Mouse (Mus musculus) lung, adult 18-20 months (tissue): ENCODE measurements around the gene Sox5.

ENCODE experiments used
- DNase-seq, 2 experiments: peaks; one replicate each; pipeline ENCODE4 v3.0.0; 2022; ENCODE audit warnings: mixed read lengths in 2 of 2

Gene Sox5

DNA sequence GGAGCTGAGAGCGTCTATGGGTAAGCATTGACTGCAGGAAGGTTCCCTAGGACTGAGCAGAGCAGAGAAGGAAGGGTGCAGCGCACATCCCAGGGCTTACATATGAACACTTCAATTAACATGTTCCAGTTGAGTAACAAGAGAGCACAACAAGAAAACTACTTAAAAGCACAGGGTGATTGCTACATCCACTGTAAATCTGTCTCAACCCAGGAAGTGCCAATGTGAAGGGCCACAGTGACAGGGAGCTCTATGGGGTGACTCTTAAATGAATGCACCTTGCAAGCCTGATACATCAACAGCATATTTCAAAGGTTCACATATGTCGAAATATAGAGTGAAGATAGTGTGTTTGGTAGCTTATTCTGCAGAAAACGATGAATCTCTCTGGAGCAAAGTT is 880.9 kb downstream of the Sox5 start:
- DNase-seq = no peak

DNA sequence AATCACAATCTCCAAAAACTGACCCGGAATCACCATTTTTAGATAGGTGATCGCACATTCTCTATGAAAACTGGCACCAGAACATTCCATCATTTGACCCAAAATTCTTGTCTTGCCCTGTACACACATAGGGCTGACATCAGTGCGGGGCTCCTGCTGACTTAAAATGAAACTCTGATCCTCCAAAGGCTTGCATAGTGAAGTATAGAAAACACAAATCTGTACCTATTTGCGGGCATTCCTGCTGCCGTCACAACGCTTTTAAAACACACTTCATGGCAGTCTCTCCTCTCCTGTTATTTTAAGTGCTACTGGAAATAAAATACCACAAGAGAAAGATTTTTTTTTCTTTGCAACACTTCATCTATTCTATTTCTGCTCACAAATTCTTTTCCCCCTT is 886.7 kb downstream of the Sox5 start:
- no peak for DNase-seq

DNA sequence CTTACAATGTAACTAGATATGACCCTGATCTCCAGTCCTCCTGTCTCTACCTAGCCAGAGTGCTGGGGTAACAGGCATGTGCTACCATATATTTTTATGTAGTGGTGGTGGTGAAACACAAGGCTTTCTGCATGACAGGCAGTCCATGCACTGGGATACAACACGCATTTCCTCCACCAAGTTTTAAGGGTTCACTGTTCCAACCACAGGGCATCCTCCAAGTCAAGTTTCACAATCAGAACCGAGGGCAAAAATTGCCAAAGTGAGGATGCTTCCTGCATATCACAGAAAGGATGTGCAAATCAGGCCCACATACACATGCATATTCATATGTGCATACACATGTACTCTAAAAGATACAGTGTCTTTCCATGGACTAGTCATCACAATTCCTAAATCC is 888.9 kb downstream of the Sox5 start:
- DNase-seq = no peak

DNA sequence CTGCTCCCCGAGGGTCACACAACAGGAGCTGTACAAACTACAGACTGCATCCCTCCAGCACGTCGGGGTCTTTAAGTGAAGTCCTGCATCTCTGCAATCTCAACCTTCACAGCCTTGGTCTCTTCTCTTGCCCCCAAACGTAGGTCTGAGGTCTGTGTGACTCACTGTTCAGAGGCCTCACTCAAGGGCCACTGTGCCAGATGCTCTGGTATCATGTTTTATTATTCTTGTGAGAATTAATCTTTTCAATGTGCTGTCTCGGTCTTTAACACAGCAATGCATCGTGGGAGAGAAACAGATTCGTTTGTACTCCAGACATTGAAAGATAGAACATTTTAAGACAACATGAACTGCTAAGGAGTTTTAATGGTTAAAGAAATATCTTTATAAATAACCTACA is 893.2 kb downstream of the Sox5 start:
- no peak for DNase-seq

DNA sequence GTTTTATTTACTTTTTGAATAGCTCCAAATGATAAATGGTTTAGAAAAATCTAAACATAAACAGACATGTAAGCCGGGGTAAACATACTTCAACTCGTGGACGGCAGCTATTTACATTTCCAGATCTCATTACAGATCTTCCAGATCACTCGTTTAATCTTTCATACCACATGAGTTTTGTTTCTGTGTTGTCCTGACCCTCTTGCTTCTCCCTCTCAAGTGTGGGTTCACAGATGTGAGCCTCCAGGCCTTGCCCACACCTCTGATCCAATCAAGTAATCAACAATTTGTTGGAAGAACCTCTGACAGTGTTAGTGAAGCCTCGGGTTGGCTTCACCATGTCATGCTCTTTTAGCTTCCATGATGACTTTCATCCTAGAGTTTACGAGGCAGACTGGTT is 903.3 kb downstream of the Sox5 start:
- DNase-seq = no peak

DNA sequence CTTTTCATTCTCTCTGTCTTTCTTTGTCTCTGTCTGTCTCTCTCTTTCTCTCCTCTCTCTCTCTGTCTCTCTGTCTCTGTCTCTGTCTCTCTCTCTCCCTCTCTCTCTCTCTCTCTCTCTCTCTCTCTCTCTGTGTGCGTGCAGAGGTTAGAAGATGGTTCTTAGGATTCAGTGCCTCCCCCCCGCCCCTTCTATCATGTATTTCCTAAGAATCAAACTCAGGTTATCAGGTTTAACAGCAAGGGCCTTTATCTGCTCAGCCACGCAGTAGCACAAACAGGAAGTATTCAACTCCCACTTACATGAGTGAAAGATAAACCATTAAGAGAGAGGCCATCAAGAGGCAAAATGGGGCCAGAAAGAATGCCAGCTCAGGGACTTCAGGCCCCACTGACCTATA is 913.0 kb downstream of the Sox5 start:
- no peak for DNase-seq

DNA sequence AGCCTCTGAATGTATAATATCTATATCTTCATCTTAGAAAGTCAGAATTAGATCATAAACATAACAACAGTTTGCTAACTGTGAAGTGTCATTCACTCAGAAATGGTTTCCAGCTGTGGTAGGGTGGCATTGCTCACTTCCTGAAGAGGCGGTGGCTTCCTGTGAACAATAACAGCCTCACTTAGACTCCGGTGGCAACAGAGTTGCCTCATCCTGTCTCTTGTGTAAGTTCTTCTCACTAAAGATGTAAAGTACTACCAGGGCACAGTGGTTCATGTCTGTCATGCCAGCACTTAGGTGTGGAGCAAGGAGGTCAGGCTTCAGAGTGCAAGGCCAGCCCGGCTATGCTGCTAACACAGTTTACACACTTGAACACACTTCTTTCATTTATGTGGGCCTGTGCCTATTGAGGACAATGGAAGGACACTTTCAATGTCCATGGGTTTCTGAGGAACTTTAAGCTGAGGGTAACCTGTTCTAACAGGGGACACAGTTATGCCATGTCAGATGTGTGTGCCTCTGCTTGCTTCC is 913.6 kb downstream of the Sox5 start:
- no peak for DNase-seq

DNA sequence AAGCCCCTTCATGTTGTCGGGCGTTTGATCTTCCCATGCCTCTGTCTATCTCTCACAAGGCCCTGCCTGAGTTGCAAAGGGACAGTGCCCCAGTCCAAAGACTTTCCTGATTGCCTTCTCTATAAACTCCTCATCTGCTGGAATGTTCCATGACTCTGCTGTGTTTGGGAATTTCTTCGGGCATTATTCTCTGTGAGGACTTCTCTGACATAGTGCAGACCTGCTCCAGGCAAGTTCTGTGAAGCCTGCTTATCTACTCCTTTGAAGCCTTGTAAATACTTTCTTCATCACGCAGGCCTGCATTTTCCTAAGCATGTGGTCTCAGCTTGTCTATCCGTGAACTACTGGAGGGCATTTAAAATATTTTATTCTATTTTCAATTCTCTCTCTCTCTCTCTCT is 914.7 kb downstream of the Sox5 start:
- no peak for DNase-seq

DNA sequence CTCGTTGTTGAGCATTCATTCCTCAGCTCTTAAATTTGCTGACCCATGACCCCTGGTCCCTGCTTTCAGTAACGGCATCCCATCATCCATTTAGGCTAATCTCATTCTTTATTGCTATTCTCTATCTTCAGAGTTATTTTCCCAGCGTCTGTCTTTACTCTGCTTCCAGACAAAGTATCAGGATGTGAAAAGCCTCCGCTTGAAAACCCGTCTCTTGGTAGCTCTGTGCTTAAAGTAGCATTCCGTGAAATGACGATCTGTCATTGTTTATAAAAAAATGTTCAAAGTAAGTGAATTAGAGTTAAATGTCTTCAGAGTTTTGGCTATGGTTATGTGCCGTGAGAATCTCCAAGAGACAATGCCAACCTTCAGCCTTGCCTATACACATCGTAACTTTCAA is 915.2 kb downstream of the Sox5 start:
- DNase-seq = no peak

DNA sequence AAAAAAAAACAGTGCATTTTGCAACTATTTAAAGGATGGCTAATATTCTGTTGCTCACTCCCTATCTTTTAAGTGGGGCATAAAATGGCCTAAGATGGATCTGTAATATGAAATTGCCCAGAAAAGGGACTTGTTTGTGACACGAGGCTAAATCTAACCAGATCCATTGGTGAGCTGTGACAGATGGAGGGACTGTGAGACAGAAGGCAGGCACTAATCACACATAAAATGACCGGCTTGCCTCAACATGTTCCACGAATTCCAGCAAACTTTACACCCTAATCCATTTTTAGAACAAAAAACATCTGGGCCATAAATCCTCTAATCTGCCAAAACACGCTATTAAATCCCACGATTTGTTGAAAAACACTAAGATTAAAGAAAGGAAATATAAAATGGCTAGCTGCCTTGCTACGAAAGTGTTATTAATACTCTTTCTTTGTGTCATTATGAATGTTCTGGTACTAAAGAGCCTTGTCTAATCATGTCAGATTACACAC is 919.1 kb downstream of the Sox5 start:
- no peak for DNase-seq

DNA sequence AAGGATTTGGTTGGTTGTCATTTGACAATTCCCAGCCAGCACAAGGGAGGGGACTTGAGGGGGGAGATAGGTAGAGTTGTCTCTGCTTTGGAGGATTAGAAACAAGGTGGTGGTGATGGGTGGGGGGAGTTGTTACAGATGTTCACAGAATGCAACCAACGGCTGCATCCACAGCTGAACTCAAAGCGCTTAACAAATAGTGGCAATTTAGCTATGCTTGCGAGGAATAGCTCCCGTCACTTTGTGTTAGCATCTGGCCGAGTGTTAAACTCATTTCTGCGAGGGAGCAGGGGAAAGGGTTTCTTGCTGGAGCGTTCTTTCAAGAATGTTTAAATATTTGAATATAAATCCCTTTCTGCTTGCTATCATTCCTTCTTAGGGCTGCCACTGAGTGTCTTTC is 921.7 kb downstream of the Sox5 start:
- DNase-seq = no peak

DNA sequence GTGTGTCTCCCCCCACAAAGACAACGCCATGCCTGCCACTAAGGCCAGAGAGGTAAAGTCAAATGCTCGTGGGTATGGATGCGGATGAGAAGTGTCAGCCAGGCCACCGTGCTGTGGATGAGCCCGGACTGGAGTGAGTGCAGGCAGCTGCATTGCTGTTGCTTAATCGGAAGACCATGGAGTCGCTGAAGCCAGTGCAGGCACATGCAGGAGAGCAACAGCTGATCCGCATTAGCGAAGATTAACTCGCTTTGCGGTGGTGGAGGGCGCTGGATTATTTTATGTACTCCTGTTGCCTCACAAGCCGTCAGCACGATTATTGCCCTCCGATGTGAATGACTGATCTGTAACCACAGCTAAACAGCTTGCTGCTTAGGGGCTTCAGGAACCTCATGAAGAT is 922.2 kb downstream of the Sox5 start:
- DNase-seq = no peak

DNA sequence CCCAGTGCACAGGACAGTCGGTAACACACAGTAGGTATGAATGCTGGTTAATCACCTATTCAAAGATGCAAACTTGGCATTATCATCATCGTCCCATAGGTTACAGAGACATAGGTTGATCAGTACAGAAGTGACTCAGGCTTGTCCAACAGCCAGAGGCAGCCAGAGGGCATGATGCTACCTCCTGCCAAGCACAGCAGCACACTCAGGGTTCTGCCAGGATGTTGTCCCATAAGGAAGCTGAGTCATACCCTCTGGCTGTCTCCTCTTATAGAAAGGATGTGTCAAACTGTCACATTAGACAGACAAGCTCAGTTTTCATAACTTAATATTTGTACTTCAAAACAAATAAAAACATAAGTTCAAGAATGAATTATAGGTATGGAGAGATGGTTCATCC is 923.2 kb downstream of the Sox5 start:
- no peak for DNase-seq

DNA sequence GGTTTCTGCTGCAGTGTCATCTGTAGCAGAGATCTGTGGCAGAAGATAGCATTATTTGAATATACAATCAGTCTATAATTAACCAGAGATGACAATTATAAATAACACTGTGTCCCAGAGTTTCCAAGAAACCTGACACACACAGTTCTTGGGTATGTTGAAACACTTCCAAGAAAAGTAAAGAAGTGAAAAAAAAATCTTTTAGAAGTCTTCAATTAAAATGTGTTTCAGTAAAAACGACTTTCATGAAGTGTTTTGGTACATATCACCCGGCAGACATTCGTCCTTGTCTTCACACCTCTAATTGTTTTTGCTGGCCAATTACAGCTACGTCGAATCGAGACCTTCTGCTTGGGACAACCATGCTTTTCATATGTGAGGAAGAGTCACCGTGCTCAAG is 924.4 kb downstream of the Sox5 start:
- DNase-seq = no peak

DNA sequence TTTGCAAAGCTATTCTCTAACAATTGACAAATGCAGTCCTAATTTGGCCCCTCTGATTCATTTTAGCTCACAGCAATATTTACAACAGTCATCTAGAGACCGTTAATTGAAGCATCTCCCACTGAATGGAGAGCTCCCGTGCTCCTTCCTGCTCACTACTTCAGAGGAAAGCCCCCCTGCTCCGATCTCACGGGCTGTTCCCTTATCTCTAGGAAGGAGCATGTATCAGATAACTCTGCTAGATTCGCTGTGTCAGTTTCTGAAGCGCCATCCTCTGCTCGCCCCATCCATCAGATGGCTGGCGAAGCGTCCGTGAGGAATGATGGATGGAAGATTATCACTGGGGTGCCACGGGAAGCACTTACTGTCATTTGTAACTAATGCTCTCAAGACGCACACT is 926.4 kb downstream of the Sox5 start:
- DNase-seq = no peak

DNA sequence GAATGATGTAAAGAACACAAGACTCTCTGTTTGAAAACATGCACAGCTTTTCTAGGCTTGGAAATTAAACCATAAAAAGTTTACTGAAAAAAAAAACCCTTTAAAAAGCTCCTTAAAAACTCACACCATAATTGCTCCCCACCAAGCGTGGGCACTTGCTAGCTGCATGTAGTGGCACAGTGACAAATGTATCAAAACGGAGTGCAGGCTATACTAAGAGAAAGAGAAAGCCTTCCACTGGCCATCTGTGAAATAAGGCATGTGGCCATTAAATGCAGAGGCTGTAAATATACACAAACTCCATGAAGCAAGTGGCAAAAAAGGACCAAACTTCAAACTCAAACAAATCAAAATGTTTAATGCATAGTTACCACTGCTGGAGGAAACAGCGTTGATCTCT is 927.7 kb downstream of the Sox5 start:
- no peak for DNase-seq

DNA sequence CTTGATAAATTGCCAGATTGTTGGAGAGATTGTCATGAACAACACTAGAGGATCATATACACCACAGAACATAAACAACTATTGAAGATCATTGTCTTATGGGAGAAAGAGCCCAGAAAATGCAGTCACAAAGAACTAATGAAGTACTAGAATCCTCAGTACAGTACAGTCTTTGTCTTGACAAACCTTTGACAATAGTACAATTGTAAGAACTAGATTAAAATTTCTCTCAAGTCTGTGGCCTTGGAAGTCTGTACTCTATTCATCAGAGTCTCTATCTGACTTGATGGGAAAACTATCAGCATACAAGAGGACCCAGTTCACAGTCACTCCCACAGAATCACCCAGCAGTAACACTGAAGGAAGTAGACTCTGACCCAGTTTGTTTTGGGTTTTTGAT is 936.0 kb downstream of the Sox5 start:
- no peak for DNase-seq

DNA sequence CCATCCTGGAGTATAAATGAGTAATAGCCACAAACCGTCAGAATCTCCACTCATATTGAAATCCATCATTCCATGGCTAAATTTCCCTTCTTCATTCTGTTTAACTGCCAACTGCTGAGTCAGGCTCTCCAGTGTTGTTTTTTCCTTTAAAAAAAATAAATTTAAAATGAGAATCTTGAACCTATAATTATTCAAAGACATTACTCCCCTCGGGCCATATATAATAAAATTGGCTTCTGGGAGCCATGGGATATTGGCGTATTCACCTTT is 937.1 kb downstream of the Sox5 start:
- no peak for DNase-seq

DNA sequence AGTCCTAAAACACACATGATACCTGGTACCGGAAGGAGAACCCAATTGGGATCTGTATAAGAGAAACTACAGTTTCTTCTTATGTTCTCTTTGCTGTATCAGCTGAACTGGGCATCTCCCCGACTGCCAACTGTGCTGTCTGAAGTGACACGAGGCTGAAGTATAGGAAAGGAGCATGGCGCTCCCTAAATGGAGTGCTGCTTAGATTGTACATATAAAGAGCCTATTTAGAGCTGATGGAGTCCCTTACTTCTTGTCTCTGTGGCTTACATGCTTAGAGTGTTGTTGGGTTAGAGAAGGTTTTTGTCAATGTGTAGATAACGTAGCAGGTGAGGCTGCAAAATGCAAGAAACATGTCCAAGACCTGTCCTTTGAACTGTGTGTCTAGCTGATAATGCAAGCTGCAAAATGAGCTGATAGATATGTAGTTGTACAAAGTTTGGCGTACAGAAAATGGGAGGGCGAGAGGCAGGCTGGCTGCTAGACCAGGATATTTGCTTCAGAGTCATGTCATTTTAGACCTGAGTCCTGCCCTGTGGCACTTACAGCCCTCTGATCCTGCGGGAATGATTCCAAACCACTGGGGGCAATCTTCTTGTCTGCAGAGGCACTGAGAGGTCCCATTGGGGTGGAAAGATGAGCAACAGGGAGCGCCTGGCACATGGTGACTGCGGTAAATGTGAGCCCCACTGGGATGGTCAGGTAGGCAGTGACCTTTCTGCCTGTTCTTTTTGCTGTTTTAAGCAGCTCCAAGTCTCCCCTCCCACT is 937.7 kb downstream of the Sox5 start:
- no peak for DNase-seq

DNA sequence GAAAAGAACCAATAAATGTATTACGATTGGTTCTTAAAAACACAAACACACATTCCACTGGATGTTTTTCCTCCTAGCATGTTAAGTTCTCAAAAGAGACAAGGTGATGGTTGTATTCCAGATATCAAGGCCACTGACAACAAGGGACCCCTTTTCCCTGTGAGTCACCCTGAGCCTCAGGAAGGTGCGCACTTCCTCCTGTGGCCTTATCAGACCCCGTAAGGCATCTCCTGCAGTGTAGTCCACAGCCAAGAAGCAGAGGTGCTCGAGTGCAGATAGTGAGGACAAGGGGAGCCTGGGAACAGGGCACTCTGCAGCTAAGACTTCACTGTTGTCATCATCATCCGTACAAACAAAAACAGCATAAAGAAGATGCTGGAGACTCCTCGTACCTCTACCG is 939.8 kb downstream of the Sox5 start:
- no peak for DNase-seq

DNA sequence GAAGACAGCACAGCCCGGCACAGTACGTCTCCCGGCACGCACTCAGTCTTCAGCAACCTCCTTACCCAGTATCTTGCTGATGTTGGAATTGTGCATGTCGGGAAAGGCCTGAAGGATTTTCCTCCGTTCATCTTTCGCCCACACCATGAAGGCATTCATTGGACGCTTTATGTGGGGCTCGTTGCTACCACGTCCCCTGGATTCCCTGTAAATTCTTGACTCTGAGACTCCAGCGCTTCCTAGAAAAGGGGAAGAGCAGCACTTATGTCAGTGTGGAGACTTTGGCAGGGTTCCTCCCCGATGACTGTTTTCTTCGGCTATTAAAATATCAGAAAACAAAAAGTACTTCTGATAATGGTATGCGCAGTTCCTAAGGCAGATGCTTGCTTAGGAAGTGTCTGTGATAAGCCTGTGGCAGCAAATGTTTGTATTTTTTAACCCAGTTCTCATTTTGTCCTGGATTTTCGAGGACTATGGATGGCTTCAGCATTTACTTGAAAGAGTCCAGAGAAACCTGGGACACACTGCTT is 940.6 kb downstream of the Sox5 start:
- no peak for DNase-seq

DNA sequence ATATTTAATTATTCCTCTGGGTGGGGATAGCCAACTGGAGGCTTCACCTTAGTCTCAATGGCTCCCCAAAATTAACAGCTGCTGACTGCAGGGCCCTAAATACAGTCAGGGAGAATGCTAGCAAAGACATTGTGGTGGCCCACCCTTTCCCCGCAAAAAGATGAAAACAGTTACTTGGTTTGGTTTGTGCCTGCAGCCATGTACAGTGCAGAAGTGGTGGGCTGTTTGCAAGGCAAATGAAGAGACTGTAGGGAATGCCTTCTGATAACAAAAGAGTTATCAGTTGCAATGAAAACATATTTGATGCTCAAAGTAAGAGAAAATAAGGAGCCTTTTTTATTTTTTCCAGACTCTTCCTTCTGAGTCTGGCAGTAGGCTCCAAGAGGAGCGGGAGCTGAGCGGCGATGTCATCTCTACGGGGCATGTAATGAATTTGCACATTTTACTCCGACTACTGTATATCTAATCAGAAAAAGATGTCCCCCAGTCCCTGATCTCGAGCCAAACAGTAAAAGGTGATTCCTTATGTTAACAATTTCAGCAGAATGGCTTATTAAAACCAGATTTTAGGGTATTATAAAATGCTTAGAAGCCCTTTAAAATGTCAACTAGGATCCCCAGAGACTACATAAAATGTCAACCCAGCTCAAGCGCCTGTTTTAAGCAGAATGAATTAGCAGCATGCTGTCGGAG is 943.2 kb downstream of the Sox5 start:
- no peak for DNase-seq

DNA sequence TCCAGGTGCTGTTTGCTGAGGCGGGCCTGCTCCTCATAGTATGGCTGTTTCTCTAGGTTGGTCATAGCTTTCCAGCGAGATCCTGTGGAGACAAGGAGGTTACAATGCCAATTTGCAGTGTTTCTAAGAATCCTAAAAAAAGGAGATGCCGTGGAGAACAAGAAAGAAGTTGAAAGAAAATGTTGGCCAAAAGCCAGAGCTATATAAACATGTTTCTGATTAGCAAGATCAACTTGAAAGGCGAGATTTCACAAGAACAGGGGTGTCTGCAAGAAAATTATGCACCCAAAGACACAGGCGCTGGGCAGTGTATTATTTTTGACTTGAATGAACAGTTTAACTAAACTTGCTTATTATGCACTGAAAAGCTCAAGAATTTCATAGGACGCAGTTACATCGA is 946.4 kb downstream of the Sox5 start:
- DNase-seq = no peak

DNA sequence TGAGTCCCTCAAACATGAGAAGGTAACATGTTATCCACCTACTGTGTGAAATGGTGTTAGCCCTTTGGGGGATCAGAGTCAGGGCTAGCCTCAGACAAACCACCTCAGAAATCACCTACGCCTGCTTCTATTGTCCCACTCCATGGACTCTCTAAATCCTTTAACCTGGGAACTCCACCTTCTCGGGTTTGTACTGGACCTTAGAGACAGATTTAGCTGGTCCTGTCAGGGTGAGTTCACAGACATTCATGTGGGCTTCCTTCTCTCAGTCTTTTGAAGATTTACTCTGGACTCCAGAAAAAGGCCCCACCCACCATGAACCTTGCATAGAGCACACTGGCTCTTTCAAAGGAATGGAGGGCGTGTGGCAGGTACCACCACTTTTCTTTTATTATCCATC is 947.8 kb downstream of the Sox5 start:
- DNase-seq = no peak

DNA sequence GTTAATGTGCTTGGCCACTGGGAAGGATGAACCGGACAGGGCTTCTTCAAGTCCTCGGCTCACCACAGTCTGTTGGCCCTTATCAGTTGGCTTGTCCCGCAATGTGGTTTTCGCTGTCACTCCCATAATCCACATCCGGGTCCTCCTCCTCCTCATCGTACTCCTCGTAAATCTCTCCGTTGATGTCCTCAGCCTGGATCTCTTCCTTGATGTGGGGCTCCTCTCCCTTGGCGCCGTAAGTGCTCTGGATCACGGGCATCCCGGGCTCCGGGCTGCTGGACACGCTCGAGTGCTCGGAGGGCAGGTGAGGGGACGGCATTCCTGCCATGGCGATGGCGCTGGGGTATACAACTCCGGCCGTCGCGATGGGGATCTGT is 948.6 kb downstream of the Sox5 start:
- DNase-seq = no peak
